Mouse (Mus musculus): ENCODE results near the gene Rhou.

Rhou gene

GRCm38 (mm10) chr8:123692165-123692962 lies 38.6 kb downstream of the Rhou start:
- no peak for DNase-seq (ENCODE audit: low read depth in 2 of 2, low spot score in 2 of 2)

GRCm38 (mm10) chr8:123696167-123696566 lies 42.4 kb downstream of the Rhou start:
- DNase-seq (ENCODE audit: low read depth in 2 of 2, low spot score in 2 of 2), result no peak

GRCm38 (mm10) chr8:123697329-123697728 lies 43.6 kb downstream of the Rhou start:
- no peak for DNase-seq (ENCODE audit: low read depth in 2 of 2, low spot score in 2 of 2)

- DNase-seq (ENCODE audit: low read depth in 2 of 2, low spot score in 2 of 2), result no peak
Observed at GRCm38 (mm10) chr8:123700399-123701070, 46.8 kb downstream of the Rhou start.

- DNase-seq (ENCODE audit: low read depth in 2 of 2, low spot score in 2 of 2), result no peak
Observed at GRCm38 (mm10) chr8:123701952-123702587, 48.3 kb downstream of the Rhou start.

- DNase-seq (ENCODE audit: low read depth in 2 of 2, low spot score in 2 of 2), result no peak
Observed at GRCm38 (mm10) chr8:123705376-123705775, 51.6 kb downstream of the Rhou start.

- DNase-seq (ENCODE audit: low read depth in 2 of 2, low spot score in 2 of 2), result no peak
Observed at GRCm38 (mm10) chr8:123707137-123707536, 53.4 kb downstream of the Rhou start.

GRCm38 (mm10) chr8:123708729-123709128 lies 55.0 kb downstream of the Rhou start:
- no peak for DNase-seq (ENCODE audit: low read depth in 2 of 2, low spot score in 2 of 2)

- DNase-seq (ENCODE audit: low read depth in 2 of 2, low spot score in 2 of 2), result no peak
Observed at GRCm38 (mm10) chr8:123710335-123710734, 56.6 kb downstream of the Rhou start.
